Mouse (Mus musculus) midbrain, embryonic 12.5 days (tissue): ENCODE results near the gene Dock1. TPM values are rescaled to one million over a fixed set of nuclear protein-coding genes. Genes with fewer than 3 reads are reported as not detected.

Experiments used
- ATAC-seq: fragments of 200-750 bp; cut with Nextera tagmentation; 2 replicates; pipeline ENCODE4 v1.8.0; 2017; ENCODE audit warnings: low read depth, moderate TSS enrichment, moderate library complexity; ENCODE audit not compliant: low FRiP score
- H3K27ac ChIP-seq: fragments of 300-500 bp; sonication (generic); replicated peaks from 2 replicates; pipeline ENCODE4 v1.5.1; 2016; ENCODE audit warnings: mild to moderate bottlenecking
- H3K27me3 ChIP-seq: fragments of 300-500 bp; sonication (generic); 2 replicates; pipeline ENCODE4 v1.6.1; 2016; ENCODE audit warnings: mild to moderate bottlenecking
- H3K36me3 ChIP-seq: fragments of 300-500 bp; sonication (generic); 2 replicates; pipeline ENCODE4 v1.6.1; 2016
- H3K4me1 ChIP-seq: fragments of 300-500 bp; sonication (generic); 2 replicates; pipeline ENCODE4 v1.6.1; 2016
- H3K4me2 ChIP-seq: fragments of 300-500 bp; sonication (generic); replicated peaks from 2 replicates; pipeline ENCODE4 v1.6.1; 2016; ENCODE audit warnings: mild to moderate bottlenecking, moderate library complexity
- H3K4me3 ChIP-seq: fragments of 300-500 bp; sonication (generic); 2 replicates; pipeline ENCODE4 v1.5.1; 2016; ENCODE audit warnings: mild to moderate bottlenecking
- H3K9ac ChIP-seq: fragments of 300-500 bp; sonication (generic); replicated peaks from 2 replicates; pipeline ENCODE4 v1.6.1; 2016; ENCODE audit warnings: mild to moderate bottlenecking, moderate library complexity
- H3K9me3 ChIP-seq: fragments of 300-500 bp; sonication (generic); 2 replicates; pipeline ENCODE4 v1.6.1; 2016; ENCODE audit warnings: mild to moderate bottlenecking
- WGBS: fragments of 180-500 bp; shearing (Covaris S2); methylation state at CpG from one replicate; pipeline ENCODE4 v1.1.7; 2016; 5-methylcytosine and 5-hydroxymethylcytosine counted together
- polyA plus RNA-seq: library from polyadenylated mRNA; unstranded; fragments of >200 nt; fragmentation: Nextera tagmentation; extraction: Ambion mirVana; gene quantifications from 2 replicates; pipeline ENCODE4 v1.2.1, GENCODE M21; 2016

The Dock1 gene
- polyA plus RNA-seq, 1 experiment from 2014 or later, result 18.4 TPM

DNA sequence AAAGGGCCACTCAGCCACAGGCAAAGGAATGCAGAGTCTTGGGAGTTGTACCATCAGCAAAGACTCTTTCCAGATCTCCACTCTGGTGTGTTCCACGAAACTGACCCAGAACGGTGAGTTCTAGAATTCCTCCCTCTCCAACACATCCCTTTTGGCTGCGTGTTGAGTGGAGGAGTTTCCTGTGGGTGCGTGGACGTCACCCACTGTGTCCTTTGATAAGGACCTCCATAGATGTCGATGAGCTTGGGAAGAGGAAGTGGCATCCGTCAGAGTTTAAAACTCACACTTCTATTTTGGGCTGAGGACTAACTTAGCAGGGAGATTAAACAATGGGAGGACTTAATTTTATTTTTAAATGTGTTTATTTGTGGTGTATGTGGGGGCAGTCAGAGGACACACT is 101.9 kb downstream of the Dock1 start:
- no peak overlapping the region for H3K4me3 ChIP-seq
- no peak overlapping the region for H3K9ac ChIP-seq
- peaks cover 22% of the 10 kb centered on the region for H3K4me1 ChIP-seq
- H3K36me3 ChIP-seq, result peaks cover 3% of the 10 kb centered on the region
- no peak for ATAC-seq
- H3K4me2 ChIP-seq, result no peak overlapping the region
- H3K9me3 ChIP-seq, result no peaks in the 10 kb centered on the region
- no peak overlapping the region for H3K27ac ChIP-seq
- WGBS, result 96% methylated on average over 7 of the region's 7 CpGs
- no peaks in the 10 kb centered on the region for H3K27me3 ChIP-seq

DNA sequence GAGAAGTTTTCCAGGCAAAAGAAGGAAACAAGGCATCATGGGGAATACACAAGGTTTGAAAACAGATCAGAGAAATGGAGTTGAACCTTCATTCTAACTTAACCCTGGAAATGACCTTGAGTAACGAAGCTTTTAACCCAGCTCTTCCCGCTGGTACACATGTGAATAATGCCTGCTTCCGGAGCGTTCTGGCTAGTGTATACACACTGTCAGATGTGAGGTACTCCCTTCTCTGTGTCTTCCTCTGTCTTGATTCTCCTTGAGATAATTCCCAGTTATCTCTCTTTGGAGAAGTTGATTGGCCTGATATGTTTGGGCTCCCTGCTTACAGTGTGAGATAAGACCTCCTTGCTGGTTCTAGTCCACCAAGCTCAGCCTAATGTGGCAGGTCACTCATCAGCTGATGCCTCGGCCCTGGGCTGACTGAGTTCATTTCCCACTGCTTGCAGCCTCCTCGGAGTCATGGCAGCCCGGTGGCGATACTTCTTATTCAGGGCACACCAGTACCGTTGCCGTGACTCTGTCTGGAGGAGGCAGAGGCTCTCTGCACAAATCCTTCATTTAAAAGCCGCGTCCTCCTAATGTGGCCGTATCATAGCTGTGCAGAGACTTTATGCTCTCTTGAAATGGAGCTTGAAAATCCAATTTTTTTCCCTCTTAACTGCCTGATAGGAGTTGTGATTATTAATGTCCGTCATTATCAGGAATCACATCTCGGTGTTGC is 102.6 kb downstream of the Dock1 start:
- Histone ChIP-seq H3K9me3 (no peaks in the 10 kb centered on the region), H3K4me3 (no peak overlapping the region), H3K4me2 (no peak overlapping the region), H3K36me3 (peaks cover 3% of the 10 kb centered on the region), H3K27me3 (no peaks in the 10 kb centered on the region), H3K4me1 (peaks cover 22% of the 10 kb centered on the region), H3K9ac (no peak overlapping the region), H3K27ac (no peak overlapping the region)
- 80% methylated on average over 15 of the region's 15 CpGs for WGBS
- ATAC-seq, result no peak

DNA sequence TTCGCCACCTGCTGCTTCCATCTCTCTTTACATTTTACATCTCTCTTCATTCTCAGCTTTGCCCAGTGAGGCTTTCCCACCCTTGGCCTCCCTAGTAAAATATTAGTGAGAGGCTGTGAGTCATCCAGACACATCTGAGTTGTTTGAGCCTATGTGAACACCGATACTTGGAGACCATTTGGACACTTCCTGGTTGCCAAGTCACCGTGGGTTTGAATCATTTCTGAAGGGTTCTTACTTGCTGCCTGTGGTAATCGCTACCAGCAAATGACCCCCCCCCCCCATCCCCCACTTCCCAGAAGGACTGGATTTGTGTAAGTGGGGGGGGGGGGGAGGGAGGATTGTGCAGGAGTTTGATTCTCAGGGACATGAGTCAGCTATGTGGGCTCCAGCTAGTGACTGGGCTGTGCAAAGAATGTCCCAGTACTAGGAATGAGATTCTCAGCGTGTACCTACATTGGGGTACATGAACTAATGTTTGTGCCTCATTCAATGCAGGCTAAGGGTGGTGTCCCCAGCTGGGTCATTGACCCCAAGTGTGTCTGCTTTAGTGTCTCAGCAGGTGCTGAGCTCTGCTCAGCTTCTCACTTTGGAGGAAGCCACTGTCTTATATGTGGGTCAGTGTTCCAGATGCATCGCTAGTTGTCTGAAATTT is 103.4 kb downstream of the Dock1 start:
- Histone ChIP-seq H3K27ac (peak overlapping the region; percentile 52), H3K36me3 (peaks cover 3% of the 10 kb centered on the region; the same call in 1 of the 2 replicates), H3K4me1 (peaks cover 22% of the 10 kb centered on the region), H3K9me3 (no peaks in the 10 kb centered on the region), H3K4me3 (no peak overlapping the region), H3K9ac (no peak overlapping the region), H3K4me2 (no peak overlapping the region), H3K27me3 (no peaks in the 10 kb centered on the region)
- 88% methylated on average over 6 of the region's 6 CpGs for WGBS
- ATAC-seq, result no peak; the same call in 1 of the 2 replicates

DNA sequence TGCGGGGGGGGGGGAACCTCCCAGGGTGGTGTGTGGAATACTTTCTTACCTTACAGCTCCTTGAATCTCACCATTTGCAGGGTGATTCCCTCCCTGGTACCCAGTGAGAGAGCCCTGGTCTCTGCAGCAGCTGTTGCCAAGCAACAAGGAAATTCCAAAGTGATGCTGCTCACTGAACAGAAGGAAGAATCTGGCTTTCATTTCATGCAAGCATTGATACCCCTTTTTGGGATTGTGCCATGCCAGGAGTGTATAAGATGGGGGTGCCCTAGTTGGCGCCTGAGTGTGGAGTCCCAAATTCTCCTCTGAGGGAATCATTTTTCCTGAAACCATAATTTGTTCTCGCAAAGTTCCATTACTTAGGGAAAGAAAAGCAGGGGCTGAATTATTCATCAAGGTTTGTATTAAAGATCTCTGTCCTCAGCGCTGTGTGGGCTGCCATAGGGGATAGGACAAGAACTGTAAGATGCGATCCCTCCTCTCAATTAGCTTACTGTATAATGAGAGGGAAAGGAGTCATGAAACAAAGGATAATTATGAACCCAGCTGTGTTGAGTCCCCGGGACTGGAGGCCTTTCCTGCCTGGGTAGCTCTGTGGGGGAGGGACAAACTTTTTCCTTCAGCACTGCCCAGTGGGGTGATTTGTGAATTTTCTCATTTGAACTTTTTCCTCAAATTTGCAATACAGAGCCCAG is 104.2 kb downstream of the Dock1 start:
- Histone ChIP-seq H3K27ac (peak overlapping the region; percentile 52), H3K9ac (no peak overlapping the region), H3K4me1 (peaks cover 22% of the 10 kb centered on the region), H3K4me2 (no peak overlapping the region), H3K36me3 (peaks cover 3% of the 10 kb centered on the region), H3K9me3 (no peaks in the 10 kb centered on the region), H3K27me3 (no peaks in the 10 kb centered on the region), H3K4me3 (no peak overlapping the region)
- peak; percentile 65 for ATAC-seq
- whole genome bisulfite sequencing, result 64% methylated on average over 6 of the region's 6 CpGs

DNA sequence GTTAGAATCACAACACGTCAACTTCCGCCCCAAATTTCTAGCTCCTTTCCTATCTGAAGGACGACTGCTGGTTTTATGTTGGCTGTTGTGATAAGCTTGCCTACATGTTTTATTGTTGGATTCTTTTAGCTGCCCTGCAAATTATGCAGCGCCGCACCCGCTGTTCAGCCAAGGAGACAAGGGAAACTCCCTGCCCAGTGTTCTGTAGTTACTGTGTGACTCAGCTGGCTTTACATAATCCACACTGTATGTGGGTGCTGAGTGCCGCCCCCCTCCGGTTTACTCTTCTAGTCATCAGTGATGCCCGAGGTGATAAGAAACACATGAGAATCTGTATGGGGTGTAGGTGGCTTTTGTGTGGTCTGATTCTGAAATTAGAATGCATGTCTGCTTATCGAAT is 105.2 kb downstream of the Dock1 start:
- Histone ChIP-seq H3K27me3 (no peaks in the 10 kb centered on the region), H3K27ac (no peak overlapping the region), H3K4me1 (peaks cover 22% of the 10 kb centered on the region), H3K4me3 (no peak overlapping the region), H3K9me3 (no peaks in the 10 kb centered on the region), H3K36me3 (peaks cover 3% of the 10 kb centered on the region), H3K9ac (no peak overlapping the region), H3K4me2 (no peak overlapping the region)
- WGBS, result 87% methylated on average over 10 of the region's 10 CpGs
- ATAC-seq, result no peak

DNA sequence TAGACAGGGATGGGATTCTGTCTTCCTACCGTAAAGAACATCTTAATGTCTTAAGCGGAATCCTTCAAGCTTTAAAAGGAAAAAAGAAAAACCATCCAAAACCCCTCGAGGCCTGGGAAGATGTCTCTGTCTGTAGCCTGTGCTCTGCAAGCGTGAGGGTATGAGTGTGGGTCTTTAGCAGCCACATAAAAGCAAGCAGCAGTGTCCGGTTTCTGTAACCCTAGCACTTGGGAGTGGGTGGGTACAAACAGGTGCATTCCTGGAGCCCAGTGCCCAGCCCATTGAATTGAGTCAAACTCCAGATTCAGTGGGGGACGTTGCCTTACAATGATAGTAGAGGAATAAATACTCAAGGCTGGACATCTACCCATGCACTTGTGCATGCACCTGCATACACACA is 105.9 kb downstream of the Dock1 start:
- WGBS, result 91% methylated on average over 6 of the region's 6 CpGs

DNA sequence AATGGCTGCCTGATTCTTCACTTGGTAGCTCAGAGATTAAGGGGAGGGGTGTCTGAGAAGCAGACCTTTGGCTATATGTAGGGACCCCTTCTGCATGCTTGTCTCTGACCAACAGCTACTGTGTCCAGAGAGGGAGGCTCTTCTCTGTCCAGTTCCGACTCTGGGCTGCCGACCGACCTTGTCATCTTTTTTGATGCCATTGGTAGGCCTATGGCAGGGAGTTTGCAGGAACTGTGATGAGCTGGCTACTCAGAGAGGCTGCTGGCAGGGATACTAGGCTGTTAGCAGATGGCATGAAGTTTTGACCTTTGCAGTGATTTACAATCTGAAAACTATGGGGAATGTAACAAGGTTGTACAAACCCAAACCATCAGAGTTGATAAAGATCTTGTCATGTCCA is 109.3 kb downstream of the Dock1 start:
- no peak overlapping the region for H3K4me2 ChIP-seq
- 94% methylated on average over 3 of the region's 3 CpGs for WGBS

More for the DNA sequence above, 105.9 kb downstream of the Dock1 start:
- Histone ChIP-seq H3K4me3 (no peak overlapping the region), H3K9me3 (no peaks in the 10 kb centered on the region), H3K4me2 (no peak overlapping the region), H3K27me3 (no peaks in the 10 kb centered on the region), H3K9ac (no peak overlapping the region), H3K4me1 (peaks cover 22% of the 10 kb centered on the region), H3K27ac (no peak overlapping the region), H3K36me3 (peaks cover 3% of the 10 kb centered on the region)
- no peak for ATAC-seq

DNA sequence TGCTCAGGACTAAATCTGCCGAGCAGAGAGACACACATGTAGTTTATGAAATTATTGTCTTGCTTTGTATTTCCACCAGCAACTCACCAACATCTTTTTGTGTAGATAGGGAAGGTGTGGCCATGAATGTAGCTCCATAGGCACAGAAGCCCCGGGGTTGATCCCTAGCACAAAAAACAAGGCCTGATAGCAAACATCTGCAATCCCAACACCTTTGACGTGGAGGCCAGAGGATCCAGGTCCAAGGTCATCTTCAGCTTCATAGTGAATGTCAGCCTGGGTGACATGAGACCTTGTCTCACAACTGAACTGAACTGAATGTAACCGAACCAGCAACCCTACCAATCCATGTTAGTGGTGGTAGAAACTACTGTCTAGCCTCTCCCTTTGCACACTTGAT is 116.7 kb downstream of the Dock1 start:
- Histone ChIP-seq H3K36me3 (no peaks in the 10 kb centered on the region), H3K9me3 (no peaks in the 10 kb centered on the region), H3K9ac (no peak overlapping the region), H3K4me3 (no peak overlapping the region), H3K27ac (no peak overlapping the region), H3K4me1 (no peaks in the 10 kb centered on the region), H3K4me2 (no peak overlapping the region), H3K27me3 (no peaks in the 10 kb centered on the region)
- no peak for ATAC-seq
- 88% methylated on average over 4 of the region's 4 CpGs for WGBS

More for the DNA sequence above, 109.3 kb downstream of the Dock1 start:
- Histone ChIP-seq H3K9me3 (no peaks in the 10 kb centered on the region), H3K27me3 (no peaks in the 10 kb centered on the region), H3K9ac (no peak overlapping the region), H3K4me3 (no peak overlapping the region), H3K27ac (no peak overlapping the region), H3K4me1 (peaks cover 10% of the 10 kb centered on the region), H3K36me3 (no peaks in the 10 kb centered on the region; the same call in 1 of the 2 replicates)
- no peak for ATAC-seq

DNA sequence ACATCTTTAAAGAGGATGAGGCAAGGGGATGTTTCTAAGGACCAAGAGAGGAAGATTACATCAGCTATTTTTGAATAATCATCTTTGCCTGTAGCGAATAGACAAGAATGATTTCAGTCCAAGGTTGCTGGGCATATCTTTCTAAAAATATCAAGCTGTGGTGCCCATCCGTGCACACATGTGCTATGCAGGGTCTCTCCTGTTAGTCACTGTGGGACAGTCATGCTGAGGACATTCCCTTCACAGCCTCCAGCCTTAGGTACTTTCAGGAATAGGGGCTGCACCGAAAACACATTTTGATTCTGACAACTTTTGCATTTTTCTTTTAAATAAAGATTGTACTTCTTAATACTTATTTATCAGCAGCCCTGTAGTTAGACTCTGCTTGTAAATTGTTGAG is 124.4 kb downstream of the Dock1 start:
- Histone ChIP-seq H3K4me2 (no peak overlapping the region), H3K4me1 (no peaks in the 10 kb centered on the region), H3K4me3 (no peak overlapping the region), H3K27ac (no peak overlapping the region), H3K27me3 (no peaks in the 10 kb centered on the region), H3K9ac (no peak overlapping the region), H3K36me3 (no peaks in the 10 kb centered on the region), H3K9me3 (no peaks in the 10 kb centered on the region)
- 89% methylated on average over 3 of the region's 3 CpGs for WGBS
- no peak for ATAC-seq

DNA sequence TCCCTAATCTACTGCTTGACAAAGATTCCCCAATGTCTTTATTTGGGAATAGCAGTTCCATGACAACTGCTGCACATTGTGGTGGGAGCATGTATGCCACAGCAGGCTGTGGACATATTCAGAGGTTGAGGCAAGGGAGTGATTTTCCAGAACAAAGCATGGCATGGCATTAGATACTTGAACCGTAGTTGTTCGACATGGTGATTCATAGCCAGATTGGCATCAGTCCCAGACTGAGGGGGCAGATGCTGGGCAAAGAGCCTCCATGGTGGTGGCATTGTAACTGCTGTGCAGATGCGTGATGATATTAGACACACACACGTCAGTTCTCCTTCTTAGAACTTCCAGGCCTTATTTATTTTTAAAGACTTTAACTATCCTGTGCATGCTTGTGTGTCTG is 129.6 kb downstream of the Dock1 start:
- no peaks in the 10 kb centered on the region for H3K4me1 ChIP-seq
- no peak overlapping the region for H3K4me3 ChIP-seq
- 88% methylated on average over 4 of the region's 4 CpGs for WGBS
- no peaks in the 10 kb centered on the region for H3K9me3 ChIP-seq
- no peak overlapping the region for H3K9ac ChIP-seq
- no peak overlapping the region for H3K27ac ChIP-seq
- H3K36me3 ChIP-seq, result no peaks in the 10 kb centered on the region
- no peaks in the 10 kb centered on the region for H3K27me3 ChIP-seq
- no peak overlapping the region for H3K4me2 ChIP-seq
- no peak for ATAC-seq

DNA sequence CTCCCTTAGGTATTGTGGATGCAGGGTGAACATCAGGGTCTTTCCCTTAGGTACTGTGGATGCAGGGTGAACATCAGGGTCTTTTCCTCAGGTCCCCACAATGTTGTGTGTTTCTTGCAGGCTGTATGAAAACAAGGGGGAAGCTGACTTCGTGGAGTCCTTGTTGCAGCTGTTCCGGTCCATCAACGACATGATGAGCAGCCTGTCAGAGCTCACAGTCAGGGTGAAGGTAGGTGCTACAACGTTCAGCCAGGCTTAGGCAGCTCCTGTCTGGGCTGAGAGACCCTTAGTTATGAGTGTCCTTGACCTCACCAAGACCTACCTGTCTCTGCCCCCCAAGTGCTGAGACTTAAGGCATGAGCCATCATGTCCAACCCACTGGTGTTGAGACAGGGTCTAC is 134.0 kb downstream of the Dock1 start:
- Histone ChIP-seq H3K4me1 (no peaks in the 10 kb centered on the region), H3K4me3 (no peak overlapping the region), H3K9me3 (no peaks in the 10 kb centered on the region), H3K27me3 (no peaks in the 10 kb centered on the region), H3K4me2 (no peak overlapping the region), H3K9ac (no peak overlapping the region), H3K27ac (no peak overlapping the region), H3K36me3 (no peaks in the 10 kb centered on the region)
- 95% methylated on average over 4 of the region's 4 CpGs for WGBS
- no peak for ATAC-seq

DNA sequence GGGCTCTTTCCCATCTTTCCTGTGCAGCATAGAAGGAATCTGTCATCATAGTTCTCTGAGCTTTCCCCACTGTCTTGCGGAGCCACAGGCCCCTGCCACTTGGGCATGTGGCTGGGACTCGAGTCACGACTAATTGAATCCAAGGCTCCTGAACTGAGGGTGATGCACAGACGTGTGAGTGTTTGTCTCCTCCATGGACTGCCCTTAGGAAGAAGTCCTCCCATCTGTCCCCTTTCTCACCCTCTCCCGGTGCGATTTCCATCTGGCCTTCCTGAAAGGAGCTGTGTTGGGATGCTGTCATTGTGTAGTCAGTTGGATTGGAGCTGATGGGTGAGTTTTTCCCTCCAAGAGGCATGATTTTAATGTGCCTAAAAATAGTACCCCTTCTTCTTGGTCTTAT is 136.3 kb downstream of the Dock1 start:
- Histone ChIP-seq H3K4me1 (no peaks in the 10 kb centered on the region), H3K27me3 (no peaks in the 10 kb centered on the region), H3K9me3 (no peaks in the 10 kb centered on the region), H3K36me3 (no peaks in the 10 kb centered on the region), H3K4me2 (no peak overlapping the region), H3K9ac (no peak overlapping the region), H3K27ac (no peak overlapping the region), H3K4me3 (no peak overlapping the region)
- WGBS, result 89% methylated on average over 6 of the region's 6 CpGs
- ATAC-seq, result no peak
